Mouse (Mus musculus): ENCODE results near the gene Pfas.
A peak's percentile ranks its signal among the peaks of the same experiment; 100 is the strongest.
"Not testable (repeated sequence)": the region's sequence is repeated elsewhere in the genome, so short reads cannot be mapped to it uniquely, and the experiment has no call there.

Pfas gene

DNA sequence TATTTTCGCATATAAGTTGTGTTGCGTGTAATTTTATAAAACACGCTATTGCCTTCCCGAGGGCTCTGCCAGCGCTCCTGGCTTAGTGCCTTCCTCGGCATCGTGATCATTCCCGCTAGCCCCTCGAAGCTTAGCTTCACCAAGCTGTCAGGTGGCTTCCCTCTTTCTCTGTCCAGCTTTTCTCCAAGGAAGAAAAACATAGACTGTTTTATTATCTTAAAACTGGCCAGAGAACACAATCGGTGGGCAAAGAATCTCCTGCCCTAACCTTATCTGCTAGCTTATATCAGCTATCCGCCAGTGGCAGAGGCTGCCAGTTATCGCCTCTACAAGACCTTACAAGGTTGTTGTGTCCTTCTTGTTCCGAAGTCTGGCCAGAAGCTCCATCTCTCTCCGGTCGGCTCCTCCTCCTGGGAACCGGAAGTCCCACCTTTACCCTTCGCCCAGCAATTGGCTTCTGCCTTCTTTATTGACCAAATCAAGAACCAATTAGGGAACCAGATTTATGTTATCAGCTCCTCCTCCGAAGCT is 3.9 kb upstream of the Pfas start:
- DNase-seq, result peak; percentile 81

DNA sequence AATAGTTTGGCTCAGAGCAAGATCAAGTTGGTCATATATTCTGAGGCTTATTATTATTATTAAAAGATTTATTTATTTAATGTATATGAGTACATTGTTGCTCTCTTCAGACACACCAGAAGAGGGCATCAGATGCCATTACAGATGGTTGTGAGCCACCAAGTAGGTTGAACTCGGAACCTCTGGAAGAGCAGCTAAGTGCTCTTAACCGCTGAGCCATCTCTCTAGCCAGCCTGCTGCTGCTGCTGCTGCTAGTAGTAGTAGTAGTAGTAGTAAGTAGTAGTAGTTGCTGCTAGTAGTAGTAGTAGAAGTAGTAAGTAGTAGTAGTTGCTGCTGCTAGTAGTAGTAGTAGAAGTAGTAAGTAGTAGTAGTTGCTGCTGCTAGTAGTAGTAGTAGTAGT is 3.2 kb upstream of the Pfas start:
- DNase-seq, result not testable (repeated sequence)

DNA sequence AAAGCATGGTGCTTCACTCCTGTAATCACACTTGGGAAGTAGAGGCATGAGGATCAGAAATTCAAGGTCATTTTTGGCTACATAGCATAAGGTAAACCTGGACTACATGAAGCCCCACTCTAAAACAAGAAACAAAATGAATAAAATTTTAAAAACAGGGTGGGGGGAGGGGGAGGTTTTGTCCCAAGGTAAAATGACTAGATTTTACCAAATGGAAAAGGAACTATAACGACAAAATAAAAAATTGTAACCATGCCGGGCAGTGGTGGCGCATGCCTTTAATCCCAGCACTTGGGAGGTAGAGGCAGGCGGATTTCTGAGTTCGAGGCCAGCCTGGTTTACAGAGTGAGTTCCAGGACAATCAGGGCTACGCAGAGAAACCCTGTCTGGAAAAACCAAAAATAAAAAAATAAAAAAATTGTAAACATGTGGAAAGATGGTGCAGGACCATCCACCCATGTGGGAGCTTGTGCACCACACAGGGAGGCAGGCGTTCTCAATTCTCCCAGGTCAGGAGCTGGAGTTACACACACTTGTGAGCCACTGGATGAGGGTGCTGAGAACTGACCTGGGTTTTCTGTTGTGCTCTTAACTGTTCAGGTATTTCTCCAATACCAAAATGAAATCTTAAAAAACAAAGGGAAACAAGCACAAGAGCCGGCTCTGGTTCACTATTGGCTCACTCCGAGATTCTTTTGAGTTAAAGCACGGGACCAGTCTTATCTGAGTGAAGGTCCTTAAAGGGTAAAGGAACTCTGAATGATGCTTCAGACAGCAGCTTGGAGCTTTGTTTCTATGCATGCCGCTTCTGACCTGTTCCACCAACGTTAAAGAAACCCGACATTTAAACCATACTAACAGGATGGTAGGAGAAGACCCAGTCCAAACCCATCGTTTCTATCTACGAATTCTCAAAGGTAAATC is 2.4 kb upstream of the Pfas start:
- no peak for DNase-seq

DNA sequence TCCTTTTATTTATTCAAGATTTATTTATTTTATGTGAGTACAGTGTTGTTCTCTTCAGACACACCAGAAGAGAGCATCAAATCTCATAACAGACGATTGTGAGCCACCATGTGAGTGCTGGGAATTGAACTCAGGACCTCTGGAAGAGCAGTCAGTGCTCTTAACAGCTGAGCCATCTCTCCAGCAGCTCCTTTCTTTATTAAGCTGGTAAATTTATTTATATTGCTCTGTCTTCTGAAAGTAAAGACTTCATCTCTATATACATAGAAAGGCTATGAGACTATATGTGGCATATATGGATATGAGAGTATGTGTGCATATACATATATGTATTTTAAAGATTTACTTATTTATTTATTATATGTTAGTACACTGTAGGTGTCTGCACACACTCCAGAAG is 1.2 kb upstream of the Pfas start:
- DNase-seq, result no peak

DNA sequence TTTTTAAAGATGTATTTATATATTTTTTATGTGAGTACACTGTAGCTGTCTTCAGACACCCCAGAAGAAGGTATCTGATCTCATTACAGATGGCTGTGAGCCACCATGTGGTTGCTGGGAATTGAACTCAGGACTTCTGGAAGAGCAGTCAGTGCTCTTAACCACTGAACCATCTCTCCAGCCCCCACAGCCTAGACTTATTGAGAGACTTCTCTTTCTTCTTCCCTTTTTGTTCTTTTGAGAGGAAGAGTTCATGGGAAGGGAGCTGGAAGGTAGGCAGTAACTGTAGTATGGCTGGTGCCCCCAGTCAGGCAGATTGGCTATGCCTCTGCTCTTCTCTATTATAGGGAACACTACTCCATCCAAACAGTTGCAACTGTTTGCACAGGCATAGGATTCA is 1.7 kb downstream of the Pfas start:
- not testable (repeated sequence) for DNase-seq

DNA sequence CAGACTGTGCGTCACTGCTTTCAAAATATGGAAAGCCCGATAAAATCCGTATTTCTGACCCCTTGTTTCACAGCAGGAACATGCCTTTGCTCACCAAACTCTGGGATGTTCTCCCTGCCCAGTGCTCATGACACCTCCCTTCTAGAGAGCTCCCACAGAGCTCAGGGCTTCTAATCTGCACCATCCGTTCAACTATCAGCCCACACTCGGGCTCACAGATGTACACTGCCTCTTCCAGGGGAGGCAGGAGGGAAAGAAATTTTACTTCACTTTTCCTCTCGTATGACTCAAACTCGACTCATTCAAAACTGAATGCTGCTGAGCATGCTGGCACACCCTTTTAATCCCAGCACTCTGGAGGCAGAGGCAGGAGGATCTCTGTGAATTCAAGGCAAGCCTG is 3.1 kb downstream of the Pfas start:
- no peak for DNase-seq

DNA sequence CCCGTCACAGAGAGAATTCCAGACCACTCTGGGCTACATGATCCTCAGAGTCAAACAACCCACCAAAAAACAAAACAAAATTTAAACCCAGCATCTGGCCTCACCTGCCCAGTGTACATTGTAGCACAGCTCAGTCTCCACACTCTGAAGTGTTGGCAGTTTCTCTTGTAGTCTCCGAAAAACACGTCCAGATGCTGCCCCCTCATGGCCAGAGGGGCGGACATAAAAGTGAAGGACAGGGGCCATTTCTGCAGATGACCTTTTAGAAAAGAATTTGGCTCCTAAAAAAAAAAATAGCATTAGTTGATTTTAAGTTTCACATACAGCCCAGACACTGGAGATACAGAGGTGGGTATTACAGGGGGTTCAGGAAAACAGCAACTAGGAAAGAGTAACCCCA is 4.7 kb downstream of the Pfas start:
- DNase-seq, result no peak

DNA sequence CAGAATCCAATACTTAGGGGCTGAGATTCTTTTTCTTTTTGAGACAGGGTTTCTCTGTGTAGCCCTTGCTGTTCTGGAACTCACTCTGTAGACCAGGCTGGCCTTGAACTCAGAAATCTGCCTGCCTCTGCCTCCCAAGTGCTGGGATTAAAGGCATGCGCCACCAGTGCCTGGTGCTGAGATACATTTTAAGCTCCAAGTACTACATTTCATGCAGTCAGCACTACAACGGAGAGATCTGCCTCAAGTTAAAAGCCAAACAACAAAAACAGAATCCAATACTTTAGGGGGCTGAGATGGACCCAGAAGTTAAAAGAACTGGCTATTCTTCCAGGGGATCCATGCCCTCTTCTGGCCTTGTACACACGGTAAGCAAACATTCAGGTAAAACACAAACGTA is 5.5 kb downstream of the Pfas start:
- not testable (repeated sequence) for DNase-seq

DNA sequence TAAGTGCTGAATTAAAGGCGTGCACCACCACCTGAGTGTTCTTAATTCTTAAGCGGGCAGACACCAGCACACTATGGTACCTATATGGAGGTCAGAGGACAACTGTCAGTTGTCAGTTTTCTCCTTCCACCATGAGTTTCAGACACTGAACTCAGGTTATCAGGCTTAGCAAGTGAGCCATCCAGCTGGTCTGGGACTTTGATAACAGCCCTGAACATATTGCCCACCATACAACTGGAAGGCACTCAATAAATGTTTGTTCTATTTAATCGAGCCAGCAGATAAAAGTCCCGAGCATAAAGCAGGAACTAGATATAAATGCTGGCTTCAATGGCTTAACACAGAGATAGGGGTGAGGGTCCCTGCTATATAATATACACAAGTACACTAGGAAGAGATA is 11.2 kb downstream of the Pfas start:
- no peak for DNase-seq

DNA sequence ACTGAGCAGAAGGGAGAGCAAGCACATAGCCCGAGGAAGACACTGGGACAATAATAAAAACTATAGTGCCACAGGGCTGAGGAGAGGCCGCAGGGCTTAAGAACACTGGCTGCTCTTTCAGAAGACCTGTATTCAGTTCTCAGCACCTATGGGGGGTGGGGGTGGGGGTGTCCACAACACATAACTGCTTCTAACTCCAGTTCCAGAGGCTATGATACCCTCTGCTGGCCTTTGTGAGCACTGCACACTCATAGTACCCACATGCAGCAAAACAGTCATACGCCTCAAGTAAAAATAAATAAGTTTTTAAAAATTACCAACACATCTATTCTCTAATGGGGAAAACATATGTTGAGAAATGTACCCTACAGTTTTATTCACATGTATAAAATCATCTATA is 13.9 kb downstream of the Pfas start:
- no peak for DNase-seq

DNA sequence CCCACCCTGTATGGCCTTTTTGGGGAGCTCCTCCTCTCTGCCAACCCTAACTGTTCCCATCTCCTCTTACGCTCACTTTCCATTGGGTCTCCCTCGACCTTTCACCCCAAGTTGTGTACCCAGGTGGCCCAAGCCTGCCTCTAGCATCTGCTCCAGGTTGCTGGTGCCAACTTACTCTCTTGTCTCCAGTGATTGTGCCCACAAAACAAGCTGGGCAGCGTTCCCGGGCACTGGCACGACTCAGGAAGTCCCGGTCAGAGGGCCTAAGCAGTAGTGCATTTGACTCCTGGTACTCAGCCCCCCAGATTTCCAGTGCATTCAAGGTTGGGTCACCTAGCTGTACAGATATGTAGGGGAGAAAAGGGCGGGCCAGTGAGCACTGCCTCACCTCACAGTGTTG is 15.1 kb downstream of the Pfas start:
- DNase-seq, result no peak

DNA sequence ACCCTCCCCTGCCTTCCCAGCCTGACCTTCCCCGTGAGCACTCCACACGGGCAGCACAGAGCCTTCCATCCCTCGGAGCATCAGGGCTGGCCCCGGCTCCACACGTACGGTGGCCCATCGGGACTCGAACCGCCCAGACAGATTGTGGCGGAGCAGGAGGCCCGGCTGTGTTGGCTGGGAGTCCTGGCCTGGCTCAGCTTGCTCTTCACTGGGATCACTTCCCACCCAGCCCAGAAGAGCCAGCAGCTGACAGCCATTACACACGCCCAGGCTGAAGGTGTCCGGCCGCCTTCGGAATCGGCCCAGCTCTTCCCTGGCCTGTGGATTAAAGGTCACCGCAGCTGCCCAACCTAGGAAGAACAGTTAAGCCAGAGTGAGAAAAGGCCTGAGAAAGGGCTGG is 19.9 kb downstream of the Pfas start:
- DNase-seq, result no peak

DNA sequence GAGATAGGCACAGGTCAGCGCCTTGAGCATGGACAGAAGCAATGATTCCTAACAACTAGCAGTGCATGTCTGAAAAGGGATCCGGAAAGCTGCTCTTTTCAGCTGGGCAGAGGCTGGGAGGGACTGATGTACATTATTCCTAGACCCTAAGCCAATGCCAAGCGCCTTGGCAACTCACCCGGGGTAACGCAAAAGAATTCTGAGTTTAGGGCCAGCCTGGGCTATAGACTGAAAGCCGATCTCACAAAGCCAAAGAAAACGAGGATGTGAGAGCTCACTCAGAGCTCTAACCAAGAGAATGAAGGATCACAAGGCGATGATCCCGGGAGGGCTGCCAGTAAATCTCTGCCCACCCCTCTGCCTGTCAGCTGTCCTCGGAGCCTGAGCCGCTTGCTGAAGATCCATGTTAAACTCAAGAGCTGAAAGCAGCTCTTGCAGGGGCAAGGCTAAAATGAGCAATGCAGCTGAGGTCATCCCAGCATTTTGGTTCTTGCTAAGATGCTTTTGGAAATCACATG is 20.8 kb downstream of the Pfas start:
- DNase-seq, result no peak

DNA sequence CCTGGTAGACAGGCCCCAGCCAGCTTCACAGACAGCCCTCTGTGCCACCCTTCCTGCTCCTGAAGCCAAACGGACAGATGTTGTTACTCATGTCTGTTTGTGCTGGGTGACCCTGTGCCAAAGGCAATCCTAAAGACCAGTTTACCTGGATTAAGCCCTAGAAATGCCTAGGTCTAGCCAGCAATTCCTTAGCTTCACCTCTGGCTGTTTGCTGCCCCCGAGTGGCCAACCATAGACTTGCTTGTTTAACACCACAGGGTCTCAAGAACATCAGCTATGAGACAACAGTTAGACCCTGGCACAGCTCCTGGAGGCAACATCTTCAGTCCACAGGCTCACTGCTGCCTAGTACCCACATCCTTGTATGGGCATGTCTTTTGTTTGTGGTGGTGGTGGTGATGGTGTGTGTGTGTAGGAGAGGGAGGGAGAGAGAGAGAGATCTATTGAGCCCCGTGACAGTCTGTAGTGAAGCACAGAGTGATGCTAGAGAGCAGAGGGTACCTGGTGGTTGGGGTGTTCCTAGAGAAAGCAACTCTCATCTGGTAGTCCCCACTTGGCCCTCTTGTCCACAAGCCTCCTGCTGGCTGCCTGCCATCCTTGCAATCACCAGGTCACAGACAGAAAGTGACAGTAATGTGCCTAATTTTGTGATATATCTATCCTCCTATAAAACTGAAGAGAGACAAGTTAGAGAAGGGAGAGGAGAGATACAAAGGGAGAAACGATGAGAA is 25.5 kb downstream of the Pfas start:
- peak; percentile 59 for DNase-seq

DNA sequence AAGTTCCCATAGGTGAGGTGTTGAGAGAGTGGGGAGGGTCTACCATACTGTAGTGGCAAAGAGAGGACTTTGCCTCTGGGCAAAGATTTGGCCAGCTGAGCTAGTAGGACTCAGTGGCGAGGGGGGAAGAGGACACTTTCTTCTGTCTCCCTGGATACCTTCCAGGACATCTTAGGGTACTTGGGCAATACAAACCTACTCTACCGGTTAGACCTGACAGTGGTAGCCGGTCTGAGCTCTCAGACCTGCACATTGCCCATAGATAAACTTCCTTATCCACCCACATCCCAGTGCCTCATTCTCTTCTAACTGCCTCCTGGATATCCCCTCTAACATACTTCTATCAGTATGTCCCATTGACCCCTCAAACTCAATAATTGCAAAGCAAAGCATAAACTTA is 27.3 kb downstream of the Pfas start:
- no peak for DNase-seq

DNA sequence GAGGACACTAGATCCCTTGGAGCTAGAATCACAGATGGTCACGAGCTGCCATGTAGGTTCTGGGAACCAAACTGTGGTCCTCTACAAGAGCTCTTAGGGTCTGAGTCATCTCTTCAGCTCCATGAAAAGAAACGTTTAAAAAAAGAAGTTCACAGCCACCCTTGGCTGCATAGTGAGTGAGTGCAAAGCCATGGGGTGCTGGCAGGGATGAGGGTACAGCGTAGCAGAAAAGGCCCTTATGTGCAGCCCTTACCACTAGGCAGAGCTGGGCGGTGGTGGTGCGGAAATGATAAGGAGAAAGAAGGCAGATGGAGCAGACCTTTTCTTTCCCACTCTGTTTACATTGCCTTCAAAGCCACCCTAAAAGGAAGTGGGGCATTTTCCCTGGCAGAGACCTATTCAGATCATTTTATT is 28.9 kb downstream of the Pfas start:
- peak; percentile 30 for DNase-seq

DNA sequence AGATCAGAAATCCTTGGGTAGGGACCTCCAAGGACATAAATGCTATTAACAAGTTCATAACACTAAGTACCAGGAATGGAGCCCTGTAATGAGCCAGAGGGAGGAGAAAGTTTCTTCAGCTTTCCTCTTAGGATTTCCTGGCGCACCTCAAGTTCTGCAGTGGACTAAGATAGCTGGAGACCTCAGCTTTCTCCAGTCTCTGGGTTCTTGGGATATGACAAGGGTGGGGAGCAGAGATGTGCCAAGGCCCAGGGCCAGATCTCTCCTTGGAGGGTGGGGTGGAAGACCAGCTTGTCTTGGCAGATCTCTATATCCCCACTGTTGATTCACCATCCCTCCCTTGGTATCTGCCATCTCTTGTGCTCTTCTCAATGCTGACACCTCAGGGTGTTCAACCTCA is 32.7 kb downstream of the Pfas start:
- DNase-seq, result no peak

DNA sequence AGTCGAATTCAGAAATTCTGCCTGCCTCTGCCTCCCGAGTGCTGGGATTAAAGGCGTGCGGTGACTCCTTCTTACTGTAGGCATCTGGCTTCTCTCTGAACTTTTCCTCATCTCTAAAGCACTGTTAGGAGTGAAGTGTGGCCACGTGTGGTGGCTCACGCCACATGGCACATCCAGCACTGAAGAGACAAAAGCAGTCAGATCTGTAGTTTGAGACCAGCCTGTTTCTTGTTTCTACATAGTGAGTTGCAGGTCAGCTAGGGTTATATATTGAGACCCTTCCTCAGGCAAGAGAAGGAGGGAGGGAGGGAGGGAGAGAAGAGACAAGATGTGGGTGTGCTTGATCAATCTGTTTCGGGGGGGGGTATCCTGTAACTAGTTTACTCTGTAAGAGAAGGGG is 33.2 kb downstream of the Pfas start, which contains the start of gene Rangrf:
Gene Rangrf (minus strand): TSS at position 101 of the 400 bp plus-strand sequence.
- DNase-seq, result no peak

DNA sequence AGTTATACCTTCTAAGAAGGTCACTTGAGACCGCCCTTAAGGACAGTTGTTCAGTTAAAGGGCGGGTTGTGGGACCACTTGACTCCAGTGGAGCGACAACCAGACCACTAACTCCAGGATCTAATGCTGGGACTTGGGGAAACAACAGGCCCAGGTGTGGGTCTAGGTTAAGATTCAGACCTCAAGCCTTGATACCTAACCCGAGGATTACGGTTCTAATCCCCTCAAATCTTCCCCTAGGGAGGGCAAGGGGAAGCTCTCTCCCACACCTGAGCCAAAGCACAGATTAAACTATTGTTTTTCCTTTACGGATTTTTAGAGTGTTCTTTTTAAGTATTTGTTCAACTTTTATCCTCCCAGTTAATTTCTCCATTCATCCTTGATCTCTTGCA is 34.2 kb downstream of the Pfas start:
- no peak for DNase-seq

DNA sequence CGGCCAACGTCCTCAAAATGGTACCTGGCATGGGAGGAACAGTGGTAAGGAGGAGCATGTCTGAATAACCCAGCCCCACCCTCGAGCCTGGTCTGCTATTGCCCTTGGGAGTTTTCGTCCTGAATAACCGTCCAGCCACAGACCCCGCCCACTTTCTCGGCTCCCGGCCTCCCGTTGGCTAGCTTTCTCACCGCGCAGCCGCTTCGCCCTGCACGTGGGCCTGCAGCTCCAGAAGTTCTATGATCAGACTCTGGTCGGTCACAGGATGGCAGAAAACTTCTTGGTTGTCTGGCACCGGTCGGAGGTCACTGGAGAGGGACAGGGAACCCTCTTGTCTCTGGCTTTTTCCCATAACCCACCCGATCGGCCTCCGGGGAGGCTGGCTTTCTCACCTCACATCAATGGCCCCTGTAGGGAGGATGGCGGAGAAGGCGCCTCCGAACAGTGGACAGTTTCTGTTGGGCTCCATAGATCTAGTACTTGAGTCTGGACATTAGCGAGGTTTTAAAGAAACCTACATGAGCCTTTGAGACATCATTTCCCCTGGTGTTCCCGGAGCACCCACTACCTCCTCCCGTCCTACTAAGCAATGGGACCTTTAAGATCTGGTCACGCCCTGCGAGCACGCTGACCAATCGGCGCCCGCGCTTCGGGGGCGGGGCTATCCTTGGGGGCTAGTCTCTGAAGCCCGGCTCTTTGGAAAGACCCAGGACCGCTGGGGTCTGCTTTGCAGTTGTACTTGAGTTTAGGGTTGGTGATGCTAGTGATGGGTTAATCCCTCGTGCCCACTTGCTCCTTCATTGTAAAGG is 34.8 kb downstream of the Pfas start:
- peak; percentile 79 for DNase-seq

DNA sequence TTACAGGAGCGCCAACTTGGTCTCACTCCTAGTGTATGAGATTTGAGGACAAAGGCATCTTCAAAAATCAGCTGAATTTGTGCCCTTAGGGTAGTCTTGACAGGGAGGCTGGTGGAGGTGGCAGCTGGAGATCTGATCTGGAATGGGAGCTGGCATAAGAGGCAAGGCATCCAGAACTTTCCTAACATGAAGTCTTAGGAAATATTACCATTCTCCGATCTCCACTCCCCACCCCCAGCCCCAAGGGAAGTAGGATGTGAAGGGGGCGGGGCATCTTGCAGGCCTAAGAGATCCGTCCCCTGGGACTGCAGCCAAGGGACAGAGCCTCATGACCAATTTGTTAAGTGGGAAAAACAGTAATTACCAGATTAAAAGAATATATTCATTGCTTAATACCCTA is 38.0 kb downstream of the Pfas start:
- DNase-seq, result no peak

DNA sequence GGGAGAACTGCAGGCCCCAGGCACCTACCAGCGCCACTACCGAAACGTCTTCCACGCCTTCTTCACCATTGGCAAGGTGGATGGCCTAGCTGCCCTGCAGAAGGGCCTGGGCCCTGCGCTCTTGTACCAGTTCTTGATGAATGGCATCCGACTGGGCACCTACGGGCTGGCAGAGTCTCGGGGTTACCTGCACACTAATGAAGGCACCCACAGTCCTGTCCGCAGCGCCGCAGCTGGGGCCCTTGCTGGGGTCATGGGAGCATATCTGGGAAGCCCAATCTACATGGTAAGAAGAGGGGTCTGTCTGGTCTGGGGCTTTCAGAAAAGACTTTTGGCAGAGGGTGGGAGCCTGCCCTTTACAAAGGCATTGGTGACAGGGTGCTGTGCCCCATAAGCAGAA is 39.5 kb downstream of the Pfas start:
- DNase-seq, result no peak
